Mouse (Mus musculus) fibroblast of lung, adult 2 months (primary cell): ENCODE results near the gene Hrc.
A peak's percentile ranks its signal among the peaks of the same experiment; 100 is the strongest.

Experiments used
- DNase-seq: peaks from one replicate; pipeline ENCODE4 v3.0.0-alpha.2; 2011; ENCODE audit warnings: low read depth

The Hrc gene

DNA sequence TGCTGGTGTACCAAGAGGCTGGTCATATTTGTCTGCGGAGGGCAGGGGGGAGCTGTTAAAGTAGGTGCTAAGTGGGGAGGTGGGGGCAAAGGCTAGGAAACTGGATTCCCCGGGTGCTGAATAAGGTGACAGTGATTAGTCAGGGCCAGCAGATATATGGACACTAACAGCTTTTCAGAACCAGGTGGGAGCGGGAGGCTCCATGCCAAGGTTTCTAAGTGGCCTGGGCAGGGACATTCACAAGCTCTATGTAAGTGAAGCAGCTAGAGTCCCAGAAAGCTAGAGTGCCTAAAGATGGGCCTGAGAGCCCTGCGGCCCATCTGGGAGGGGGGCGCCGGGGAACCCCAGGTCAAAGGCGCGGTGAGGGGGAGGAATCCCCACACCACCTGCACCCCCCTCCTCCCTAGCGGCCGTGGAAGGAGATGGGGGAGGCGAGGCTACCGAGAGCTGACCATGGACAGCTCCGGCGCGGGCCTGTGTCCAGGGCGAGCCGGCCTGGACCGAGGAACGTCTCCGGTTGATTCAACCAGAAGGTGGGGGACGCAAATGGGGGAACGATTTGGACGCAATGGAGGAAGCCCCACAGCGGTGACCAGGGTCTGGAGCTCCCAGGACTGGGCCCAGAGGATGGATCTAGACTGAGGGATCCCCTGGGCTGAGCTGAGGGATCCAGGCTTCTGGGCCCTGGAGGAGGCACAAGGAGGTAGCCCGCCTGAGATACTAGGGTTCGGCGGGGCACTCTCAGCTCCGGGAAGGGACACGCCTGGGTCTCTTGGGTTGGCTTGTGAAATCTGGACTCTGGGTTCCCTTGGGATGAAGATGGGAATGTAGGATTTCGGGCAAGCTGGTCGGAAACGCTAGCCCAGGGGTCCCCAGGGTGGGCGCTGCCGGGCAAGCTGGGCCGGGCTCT is 30.9 kb downstream of the Hrc start:
- DNase-seq: no peak

DNA sequence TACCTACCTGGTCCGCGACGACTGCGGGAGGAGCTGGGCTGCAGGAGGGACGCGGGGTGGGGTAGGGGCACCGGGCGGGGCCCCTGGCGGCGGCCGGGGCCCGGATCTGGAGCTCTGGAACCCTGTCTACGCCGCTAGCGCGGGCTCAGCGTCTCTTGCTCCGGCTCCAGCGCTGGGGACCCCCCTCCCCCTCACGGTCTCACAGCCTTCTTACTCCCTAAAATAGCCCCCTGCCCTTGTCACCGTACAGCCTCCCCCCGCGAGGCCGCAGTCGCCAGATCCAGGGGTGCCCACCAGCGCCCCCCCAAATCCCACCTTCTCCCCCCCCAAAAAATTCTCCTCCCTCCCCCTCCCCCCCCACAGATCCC is 31.5 kb downstream of the Hrc start, which contains the start of gene Ppfia3:
Gene Ppfia3 (minus strand): TSS at position 368 of the 368 bp plus-strand sequence.
- DNase-seq: no peak

DNA sequence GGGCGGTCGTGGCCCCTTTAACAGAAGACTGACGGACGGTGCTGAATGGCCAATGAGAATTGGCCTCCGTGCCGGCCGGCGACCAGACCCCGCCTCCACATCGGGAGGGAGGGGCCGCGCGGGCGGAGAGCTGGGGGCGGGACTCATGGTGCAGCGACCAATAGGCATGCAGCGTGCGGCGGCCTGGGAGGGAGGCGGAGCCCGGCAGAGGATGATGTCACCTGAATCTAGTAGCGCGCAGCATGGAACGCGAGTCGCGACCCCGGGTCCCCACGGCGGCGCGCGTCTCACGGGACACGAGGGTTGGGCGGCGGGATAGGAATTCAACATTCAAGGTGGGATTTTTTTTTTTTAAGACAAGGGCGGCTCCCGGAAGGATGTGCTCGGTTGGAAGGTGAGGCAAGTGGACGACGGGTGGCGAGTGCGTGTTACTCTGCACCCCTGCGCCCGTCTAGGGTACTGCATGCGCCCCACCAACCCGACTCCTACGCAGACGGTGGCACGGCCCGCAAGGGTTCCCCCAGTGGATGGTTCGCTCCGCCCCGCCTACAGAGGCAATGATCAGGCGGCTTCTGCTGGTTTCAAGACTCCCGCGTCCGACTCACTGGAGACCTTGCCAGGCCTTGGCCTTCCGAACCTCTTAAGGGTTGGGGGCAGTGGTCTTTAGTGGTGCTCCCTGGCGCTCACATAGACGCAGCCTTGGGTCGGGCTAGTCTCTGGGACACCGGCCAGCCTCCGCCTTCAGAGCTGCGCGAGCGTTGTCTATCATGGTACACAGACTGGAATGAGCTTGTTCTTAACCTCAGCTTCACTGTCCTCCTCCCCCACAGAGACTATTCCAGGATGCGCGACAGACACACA is 32.2 kb downstream of the Hrc start:
- DNase-seq: peak; percentile 87

DNA sequence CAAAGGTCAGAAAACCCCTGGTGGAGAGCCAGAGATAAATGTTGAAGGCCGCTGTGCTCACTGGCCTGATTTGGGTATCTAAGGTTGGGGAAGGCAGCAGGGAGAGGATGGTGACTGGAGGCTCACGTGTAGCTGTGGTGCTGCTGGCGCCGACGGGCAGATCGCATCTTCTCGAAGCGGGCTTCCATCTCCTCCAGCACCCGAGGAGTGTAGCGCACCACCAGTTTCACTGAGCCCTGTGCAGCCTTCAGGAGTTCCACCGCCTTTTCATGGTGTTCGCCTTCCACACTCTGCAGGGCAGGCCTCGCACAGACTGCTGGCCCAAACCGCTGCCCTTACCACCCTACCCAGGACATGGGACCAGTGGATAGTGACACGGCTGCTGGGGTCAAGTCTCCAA is 33.1 kb downstream of the Hrc start:
- DNase-seq: no peak

DNA sequence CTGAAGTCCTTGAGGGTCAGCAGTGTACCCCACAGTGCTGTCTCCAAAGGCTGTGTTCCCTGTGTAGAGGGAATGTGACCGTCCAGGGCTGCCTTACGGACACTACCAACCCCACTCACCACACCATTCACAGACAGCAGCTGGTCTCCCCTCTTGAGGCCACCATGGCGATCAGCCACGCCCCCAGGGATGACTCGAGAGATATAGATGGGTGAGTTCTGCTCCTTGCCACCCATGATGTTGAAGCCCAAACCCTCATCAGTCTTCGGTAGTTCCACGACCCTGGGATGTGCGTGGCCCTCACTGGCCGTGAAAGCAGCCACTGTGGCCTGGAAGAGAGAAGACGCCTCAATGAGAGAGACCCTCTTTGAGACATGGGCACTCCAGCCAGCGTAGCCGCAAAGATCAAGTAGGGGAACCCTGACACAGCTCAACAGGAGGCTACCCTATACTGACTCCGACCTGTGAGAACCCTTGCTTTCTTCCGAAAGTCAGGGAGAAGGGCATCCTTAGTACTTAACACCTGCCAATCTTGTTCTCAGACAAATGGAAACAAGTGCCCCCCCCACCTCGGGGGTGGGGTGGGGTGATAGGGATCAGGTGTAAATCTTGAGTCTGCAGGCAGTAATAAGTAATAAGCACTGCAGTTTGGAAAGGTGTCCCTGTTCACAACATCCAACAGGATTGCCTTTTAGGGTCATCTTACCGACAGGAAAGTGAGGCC is 34.1 kb downstream of the Hrc start:
- DNase-seq: no peak

DNA sequence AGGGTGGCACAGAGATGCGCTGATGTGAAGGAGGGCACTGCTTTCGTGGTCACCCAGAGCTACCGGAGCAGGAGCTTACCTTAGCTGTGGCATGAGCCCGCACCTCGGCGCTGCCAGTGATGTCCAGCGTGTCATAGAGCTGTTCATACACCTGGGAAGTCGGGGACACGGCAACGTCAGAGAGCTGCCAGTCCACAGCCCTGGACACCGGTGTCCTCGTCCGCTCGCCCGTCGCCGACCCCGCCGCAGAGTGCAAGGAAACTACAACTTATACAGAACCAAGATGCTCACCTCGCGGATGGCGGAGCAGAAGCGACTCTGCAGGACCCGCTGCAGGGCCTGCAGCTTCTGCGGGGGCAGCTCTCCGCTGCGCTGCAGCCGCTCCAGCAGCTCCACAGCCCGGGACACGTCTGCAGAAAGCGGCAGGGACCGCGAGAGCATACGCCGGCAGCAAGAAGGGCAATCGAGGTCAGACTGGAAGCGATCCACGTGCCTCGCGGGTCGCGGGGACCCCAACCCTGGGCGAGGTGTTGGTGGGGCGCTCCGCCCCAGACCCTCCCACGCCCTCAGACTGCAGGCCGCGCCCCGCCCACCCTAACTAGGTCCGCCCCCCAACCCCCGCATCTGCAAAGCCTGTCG is 34.9 kb downstream of the Hrc start:
- no peak for DNase-seq

DNA sequence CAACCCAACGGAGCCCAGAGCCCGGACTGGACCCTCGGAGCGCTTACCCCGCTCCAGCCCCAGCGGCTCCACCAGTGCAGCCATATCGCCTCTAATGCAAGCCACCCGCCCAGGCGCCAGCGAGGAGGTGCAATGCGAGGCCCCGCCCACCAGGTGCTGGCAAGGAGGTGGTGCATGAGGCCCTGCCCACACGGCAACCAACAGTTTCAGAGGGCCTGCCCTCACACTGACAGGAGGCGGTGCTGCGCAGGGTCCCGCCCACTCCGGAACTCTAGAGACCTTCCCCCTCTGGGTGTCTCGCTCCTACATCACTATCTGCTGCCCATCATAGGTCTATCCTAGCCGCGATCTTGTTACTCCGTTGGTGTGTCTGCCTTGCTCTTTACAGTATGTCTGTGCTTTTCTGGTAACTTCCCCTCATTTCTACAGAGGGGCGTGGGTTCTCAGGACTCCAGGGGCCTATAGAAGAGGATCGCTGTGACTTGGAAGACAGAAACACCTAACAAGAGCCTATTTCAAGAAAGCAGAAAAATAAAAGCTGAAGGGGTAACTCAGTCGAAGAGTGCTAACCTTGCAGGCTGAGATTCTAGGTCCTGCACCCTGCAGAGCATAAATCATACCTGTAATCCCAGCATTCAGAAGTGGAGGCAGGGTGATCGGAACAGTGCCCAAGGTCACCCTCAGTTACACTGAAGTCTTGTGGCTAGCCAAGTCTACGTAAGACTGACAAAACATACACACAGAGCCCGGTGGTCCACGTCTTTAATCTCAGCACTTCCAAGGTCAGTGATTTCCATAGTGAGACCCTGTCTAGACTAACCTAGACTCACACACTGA is 35.6 kb downstream of the Hrc start, which contains the start of gene Lin7b:
Gene Lin7b (minus strand): TSS at position 109 of the 837 bp plus-strand sequence.
- peak; percentile 42 for DNase-seq

DNA sequence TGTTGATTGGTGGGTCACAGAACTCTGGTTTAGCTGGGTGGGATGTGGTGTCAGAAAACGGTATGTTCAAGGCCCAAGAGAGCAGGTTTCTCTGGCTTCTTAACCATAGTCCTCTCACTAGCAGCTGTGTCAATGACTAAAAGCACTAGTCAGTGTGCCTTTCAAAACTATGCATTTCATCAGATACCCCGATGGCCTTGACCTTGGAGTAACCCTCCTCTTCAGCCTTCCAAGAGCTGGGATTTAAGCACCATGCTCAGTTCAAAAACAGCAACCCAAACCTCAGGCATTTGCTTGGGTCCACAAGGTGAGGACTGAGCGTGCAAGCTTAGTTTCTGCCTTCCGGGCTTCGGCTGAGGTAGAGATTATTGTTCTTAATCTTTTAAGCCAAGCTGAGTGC is 37.3 kb downstream of the Hrc start:
- DNase-seq: no peak

DNA sequence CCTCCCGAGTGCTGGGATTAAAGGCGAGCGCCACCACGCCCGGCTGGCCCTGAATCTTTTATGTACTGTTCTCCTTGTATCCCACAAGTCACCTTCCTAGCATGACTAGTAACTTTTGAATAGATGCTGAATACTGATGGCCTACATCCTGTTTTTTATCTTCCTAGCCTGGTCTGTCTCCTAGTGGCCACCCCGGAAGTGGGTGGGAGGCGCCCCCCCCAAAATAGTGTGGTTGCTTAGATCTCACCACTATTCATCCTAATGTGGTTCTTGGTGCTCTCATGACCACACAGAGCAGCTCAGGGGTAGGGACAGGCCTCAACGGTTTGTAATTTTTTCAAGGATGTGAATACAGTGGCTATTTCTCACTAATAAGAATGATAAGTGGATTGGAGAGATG is 39.5 kb downstream of the Hrc start:
- no peak for DNase-seq

DNA sequence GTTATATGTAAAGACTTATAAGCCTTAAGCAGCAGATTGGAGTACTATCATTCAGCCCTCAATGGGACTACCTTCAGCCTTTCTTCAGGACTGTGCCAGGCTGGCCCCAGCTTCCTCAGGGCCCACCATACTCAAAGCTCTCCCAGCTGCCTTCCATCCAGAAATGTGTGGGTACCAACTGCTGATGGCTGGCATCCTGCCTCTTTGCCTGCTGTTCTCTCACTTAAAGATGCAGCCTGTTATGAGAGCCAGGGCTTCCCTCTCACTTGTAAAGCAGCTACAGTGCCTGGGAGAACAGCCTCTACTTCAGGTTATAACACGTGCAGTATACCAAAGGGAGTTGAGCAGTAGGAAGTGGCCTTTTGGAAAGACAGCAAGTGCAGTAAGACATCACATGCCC is 41.0 kb downstream of the Hrc start:
- DNase-seq: no peak

DNA sequence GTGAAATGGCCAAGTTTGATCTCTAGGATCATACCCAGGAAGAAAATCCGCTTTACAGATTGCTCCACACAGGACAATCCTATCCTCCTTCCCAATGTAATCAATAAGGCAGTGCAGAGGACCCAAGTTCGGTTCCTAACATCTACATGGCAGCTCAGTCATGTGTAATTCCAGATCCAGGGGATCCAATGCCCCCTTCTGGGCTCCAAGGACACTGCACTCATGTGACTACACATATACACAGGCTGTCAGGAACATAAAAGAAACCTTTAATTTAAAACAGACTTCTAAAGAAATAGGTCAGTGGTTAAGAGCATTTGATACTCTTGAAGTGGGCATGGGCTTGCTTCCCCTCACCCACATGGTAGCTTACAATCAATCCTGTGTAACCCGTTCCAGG is 51.0 kb downstream of the Hrc start:
- no peak for DNase-seq
